Mouse (Mus musculus): Measurements from ENCODE around the gene Cry2.

DNA sequence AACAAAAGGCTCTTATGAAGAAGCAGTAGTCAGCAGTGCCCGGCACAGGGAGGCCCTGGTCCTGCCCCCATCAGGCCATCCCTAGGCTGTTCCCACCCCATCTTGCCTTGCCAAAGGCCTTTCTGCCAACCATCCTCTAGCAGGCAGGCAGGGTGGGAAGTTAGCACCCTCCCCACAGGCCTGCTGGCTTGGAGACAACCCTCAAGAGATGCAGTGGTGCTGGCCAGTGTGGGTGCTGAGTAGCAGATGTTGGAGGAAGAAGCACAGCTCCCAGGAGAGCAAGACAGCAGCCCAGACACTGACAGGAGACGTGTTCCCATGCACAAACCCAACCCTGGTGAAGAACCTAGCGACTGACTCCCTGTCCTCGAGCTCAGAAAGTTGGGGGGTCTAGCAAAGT, 46.2 kb downstream of the Cry2 start:
- TF ChIP-seq CTCF (conservative IDR thresholded peaks at IDR 0.05; ENCODE audit: low read length) = no peak
- TF ChIP-seq NANOG (IDR thresholded peaks at IDR 0.05; ENCODE audit: borderline replicate concordance, low read length) = no peak
